Mouse (Mus musculus): ENCODE results near the gene Gprc5b. TPM values are rescaled to one million over a fixed set of nuclear protein-coding genes. Genes with fewer than 3 reads are reported as not detected.

The Gprc5b gene
- total RNA-seq (2021) = 100 to 1,000 TPM; 111 to 184 TPM
- long read RNA-seq, experiment 1, full-length matches to known transcripts = 21 of 56 reads
- long read RNA-seq, experiment 1, partial matches to known transcripts = 5 of 56 reads
- long read RNA-seq, experiment 1, other reads (novel, unspliced or antisense) = 30 of 56 reads
- long read RNA-seq, experiment 2, full-length matches to known transcripts = 20 of 38 reads
- long read RNA-seq, experiment 2, partial matches to known transcripts = 2 of 38 reads
- long read RNA-seq, experiment 2, other reads (novel, unspliced or antisense) = 16 of 38 reads

- peak; percentile 95 to 98 for DNase-seq
Observed at GRCm38 (mm10) chr7:118995007-118995406, at the start of gene Gprc5b. TSS of gene Gprc5b (minus strand) at chr7:118995211.

- no peak for DNase-seq
Observed at GRCm38 (mm10) chr7:119041502-119041901, 46.5 kb upstream of the Gprc5b start.

GRCm38 (mm10) chr7:119037581-119037980, 42.6 kb upstream of the Gprc5b start:
- no peak for DNase-seq

- no peak for DNase-seq
Observed at GRCm38 (mm10) chr7:119034243-119034961, 39.4 kb upstream of the Gprc5b start.

GRCm38 (mm10) chr7:119023394-119023921, 28.4 kb upstream of the Gprc5b start:
- peak; percentile 67 to 73 for DNase-seq

- DNase-seq = peak; percentile 46 to 71
Observed at GRCm38 (mm10) chr7:119022238-119023156, 27.5 kb upstream of the Gprc5b start.

GRCm38 (mm10) chr7:119019537-119019936, 24.5 kb upstream of the Gprc5b start:
- peak; percentile 74 to 78 for DNase-seq

- DNase-seq = peak; percentile 30 to 51
Observed at GRCm38 (mm10) chr7:119015736-119016135, 20.7 kb upstream of the Gprc5b start.

GRCm38 (mm10) chr7:119010854-119011529, 16.0 kb upstream of the Gprc5b start:
- DNase-seq = peak; percentile 74 to 79

GRCm38 (mm10) chr7:119002501-119002900, 7.5 kb upstream of the Gprc5b start:
- DNase-seq = no peak

GRCm38 (mm10) chr7:119001965-119002364, 7.0 kb upstream of the Gprc5b start:
- no peak for DNase-seq

GRCm38 (mm10) chr7:118999857-119000256, 4.8 kb upstream of the Gprc5b start:
- DNase-seq = no peak

GRCm38 (mm10) chr7:118996137-118996837, 1.3 kb upstream of the Gprc5b start:
- DNase-seq = peak; percentile 81

- no peak for DNase-seq
Observed at GRCm38 (mm10) chr7:118995671-118996070, 660 bp upstream of the Gprc5b start.

- peak in 1 of 2 experiments; percentile 30 for DNase-seq
Observed at GRCm38 (mm10) chr7:118994231-118994842, 674 bp downstream of the Gprc5b start.

- DNase-seq = peak in 1 of 2 experiments; percentile 36
Observed at GRCm38 (mm10) chr7:118993597-118994230, 1.3 kb downstream of the Gprc5b start.

- DNase-seq = no peak
Observed at GRCm38 (mm10) chr7:118992623-118993405, 2.2 kb downstream of the Gprc5b start.

- no peak for DNase-seq
Observed at GRCm38 (mm10) chr7:118992080-118992560, 2.9 kb downstream of the Gprc5b start.

- no peak for DNase-seq
Observed at GRCm38 (mm10) chr7:118991341-118991884, 3.6 kb downstream of the Gprc5b start.
